Mouse (Mus musculus) neural tube, embryonic 14.5 days (tissue): Measurements from ENCODE around the gene Pdcd10. TPM values are rescaled to one million over a fixed set of nuclear protein-coding genes. Genes with fewer than 3 reads are reported as not detected.

Source experiments
- ATAC-seq: fragments of 200-750 bp; cut with Nextera tagmentation; 2 replicates; pipeline ENCODE4 v1.8.0; 2017; ENCODE audit warnings: low read depth, mild to moderate bottlenecking, moderate TSS enrichment, moderate library complexity
- H3K27ac ChIP-seq: fragments of 300-500 bp; sonication (generic); 2 replicates; pipeline ENCODE4 v1.5.1; 2014; ENCODE audit warnings: low read depth, mild to moderate bottlenecking, control low read depth, low read length, moderate library complexity, mixed read lengths
- H3K27me3 ChIP-seq: fragments of 300-500 bp; sonication (generic); 2 replicates; pipeline ENCODE4 v1.6.1; 2014; ENCODE audit warnings: low read length; ENCODE audit not compliant: control insufficient read depth, insufficient read depth
- H3K36me3 ChIP-seq: fragments of 300-500 bp; sonication (generic); 2 replicates; pipeline ENCODE4 v1.6.1; 2014; ENCODE audit warnings: low read length, mixed read lengths; ENCODE audit not compliant: control insufficient read depth, insufficient read depth
- H3K4me1 ChIP-seq: fragments of 300-500 bp; sonication (generic); 2 replicates; pipeline ENCODE4 v1.6.1; 2014; ENCODE audit warnings: low read length; ENCODE audit not compliant: control insufficient read depth, insufficient read depth
- H3K4me2 ChIP-seq: fragments of 300-500 bp; sonication (generic); 2 replicates; pipeline ENCODE4 v1.6.1; 2014; ENCODE audit warnings: mild to moderate bottlenecking, low read depth, low read length, control low read depth
- H3K4me3 ChIP-seq: fragments of 300-500 bp; sonication (generic); 2 replicates; pipeline ENCODE4 v1.5.1; 2014; ENCODE audit warnings: low read depth, low read length, control low read depth, mixed read lengths
- H3K9ac ChIP-seq: fragments of 300-500 bp; sonication (generic); replicated peaks from 2 replicates; pipeline ENCODE4 v1.6.1; 2014; ENCODE audit warnings: low read depth, mild to moderate bottlenecking, control low read depth, low read length, mixed read lengths
- H3K9me3 ChIP-seq: fragments of 300-500 bp; sonication (generic); 2 replicates; pipeline ENCODE4 v1.6.1; 2016; ENCODE audit warnings: low read length; ENCODE audit not compliant: control insufficient read depth
- WGBS: fragments of 180-500 bp; shearing (Covaris S2); extraction: QIAGEN DNeasy Blood & Tissue Kit; methylation state at CpG from one replicate; pipeline ENCODE4 v1.1.7; 2014; 5-methylcytosine and 5-hydroxymethylcytosine counted together
- polyA plus RNA-seq: library from polyadenylated mRNA; unstranded; fragments of >200 nt; fragmentation: Nextera tagmentation; extraction: Ambion mirVana; gene quantifications from 2 replicates; pipeline ENCODE4 v1.2.1, GENCODE M21; 2014

Gene Pdcd10
- polyA plus RNA-seq, 1 experiment from 2014 or later: 94.7 TPM

DNA sequence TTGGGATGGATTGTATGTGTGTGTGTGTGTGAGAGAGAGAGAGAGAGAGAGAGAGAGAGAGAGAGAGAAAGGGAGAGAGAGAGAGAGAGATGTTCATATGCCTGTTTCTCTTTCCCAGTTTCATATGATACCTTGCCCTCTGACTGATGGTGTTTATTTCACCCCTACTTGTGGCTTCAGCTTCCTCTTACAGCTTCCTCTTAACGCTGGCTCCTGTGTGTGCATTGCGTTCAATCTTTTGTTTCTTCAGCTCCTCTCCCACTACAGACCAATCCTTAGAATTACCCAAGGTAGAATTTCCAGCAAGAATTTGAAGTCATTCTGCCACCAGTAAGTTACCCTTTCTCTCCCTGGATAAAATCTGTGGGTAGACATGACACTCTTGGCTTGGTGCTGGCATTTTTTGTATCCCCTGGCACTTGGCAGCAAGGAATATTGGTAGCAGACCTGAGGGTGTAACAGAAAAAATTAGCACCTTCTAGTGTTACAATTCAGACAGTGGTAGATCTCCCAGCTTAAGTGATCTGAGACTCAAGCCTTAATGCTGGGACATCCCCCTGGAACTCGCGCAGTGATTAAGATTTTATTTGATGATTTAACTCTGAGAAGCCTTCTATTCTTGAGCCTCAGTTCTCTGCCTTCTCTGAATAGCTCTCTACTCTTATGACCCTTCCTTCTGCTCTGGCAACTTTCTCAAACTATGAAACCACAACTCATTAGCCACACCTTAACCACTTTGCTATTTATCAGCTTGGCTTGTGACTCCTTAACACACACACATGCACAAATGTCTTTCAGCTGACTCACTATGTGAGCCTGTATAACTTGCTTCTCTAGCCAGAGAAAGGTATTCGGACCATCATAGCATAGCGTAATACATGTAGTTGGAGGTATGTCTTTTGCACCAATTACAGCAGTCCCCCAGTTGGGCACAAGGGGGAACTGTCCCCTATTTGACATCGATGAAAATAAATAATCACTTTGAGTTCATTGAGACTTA lies 57.4 kb downstream of the Pdcd10 start:
- H3K4me3 ChIP-seq: no peak overlapping the region
- WGBS: 91% methylated on average over 7 of the region's 7 CpGs
- no peak overlapping the region for H3K27ac ChIP-seq
- H3K27me3 ChIP-seq: no peaks in the 10 kb centered on the region
- no peaks in the 10 kb centered on the region for H3K4me1 ChIP-seq
- H3K4me2 ChIP-seq: no peak overlapping the region
- H3K9ac ChIP-seq: no peak overlapping the region
- ATAC-seq: no peak
- no peaks in the 10 kb centered on the region for H3K36me3 ChIP-seq
- H3K9me3 ChIP-seq: no peaks in the 10 kb centered on the region

DNA sequence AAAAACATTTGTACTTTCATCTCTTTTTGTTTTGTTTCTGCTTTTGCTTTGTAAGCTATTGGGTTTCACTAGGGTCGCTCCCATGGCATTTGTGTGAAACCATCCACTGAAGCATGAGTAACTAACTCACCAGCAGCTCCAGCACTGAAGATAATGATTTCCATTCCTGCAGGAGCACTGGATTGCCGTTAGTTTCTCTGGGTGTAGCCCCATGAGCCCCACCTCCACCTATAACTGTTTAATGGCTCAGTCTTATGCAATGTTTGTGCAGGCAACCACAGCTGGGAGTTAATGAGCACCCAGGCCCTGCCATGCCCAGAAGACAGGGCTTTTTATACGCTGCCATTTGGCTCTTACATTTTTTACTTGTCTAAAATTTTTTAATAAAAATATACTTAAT lies 63.7 kb downstream of the Pdcd10 start:
- Histone ChIP-seq H3K9ac (no peak overlapping the region), H3K9me3 (no peaks in the 10 kb centered on the region), H3K27ac (no peak overlapping the region), H3K4me1 (no peaks in the 10 kb centered on the region), H3K36me3 (no peaks in the 10 kb centered on the region), H3K27me3 (no peaks in the 10 kb centered on the region), H3K4me2 (no peak overlapping the region), H3K4me3 (no peak overlapping the region)
- no peak for ATAC-seq
- WGBS: 46% methylated on average over 3 of the region's 3 CpGs

DNA sequence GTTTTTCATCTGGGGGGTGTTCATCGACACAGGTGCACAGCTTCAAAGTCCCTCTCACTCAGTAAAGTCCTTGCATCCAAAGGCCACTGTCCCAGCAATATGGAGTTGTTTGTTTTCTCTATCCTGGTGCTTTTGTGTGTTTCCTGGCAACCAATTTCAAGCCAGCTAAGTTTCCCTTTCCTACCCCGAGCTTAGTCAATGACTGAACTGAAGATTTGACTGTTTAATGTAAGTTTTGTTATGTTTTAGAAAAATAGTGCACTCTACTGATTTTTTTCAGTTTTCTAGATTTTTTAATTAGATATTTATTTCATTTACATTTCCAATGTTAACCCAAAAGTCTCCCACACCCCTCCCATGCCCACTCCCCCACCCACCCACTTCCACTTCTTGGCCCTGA lies 74.6 kb downstream of the Pdcd10 start, which contains the start of gene Wdr49:
Wdr49 (minus strand) TSS at position 101 of the 400 bp plus-strand sequence.
- Histone ChIP-seq H3K27me3 (no peaks in the 10 kb centered on the region), H3K4me2 (no peak within 1 kb of the TSS), H3K9ac (no peak within 1 kb of the TSS), H3K27ac (no peak within 1 kb of the TSS), H3K4me1 (no peaks in the 10 kb centered on the region), H3K36me3 (no peaks in the 10 kb centered on the region), H3K4me3 (no peak within 1 kb of the TSS), H3K9me3 (no peaks in the 10 kb centered on the region)
- WGBS: 34% methylated on average over 2 of the region's 2 CpGs
- ATAC-seq: no peak

DNA sequence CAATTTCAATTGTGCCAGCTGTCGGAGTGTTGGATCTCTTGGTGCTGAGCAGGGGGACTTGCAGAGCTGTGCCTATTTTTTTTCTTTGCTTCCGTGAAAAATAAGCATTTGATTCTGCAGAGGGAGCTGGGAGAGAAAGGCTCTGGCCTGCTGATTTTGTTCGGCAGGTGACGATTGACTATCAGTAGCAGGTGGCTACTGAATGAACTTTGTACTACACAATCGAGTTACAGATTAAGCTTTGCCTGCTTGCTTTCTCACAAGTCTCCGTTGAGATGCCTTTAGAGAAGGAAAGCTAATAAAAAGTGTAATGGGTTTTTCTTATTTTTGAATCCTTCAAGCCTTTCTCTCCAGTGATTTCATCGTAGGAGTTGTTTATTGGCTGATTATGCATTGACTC lies 81.5 kb downstream of the Pdcd10 start:
- no peaks in the 10 kb centered on the region for H3K9me3 ChIP-seq
- H3K4me1 ChIP-seq: no peaks in the 10 kb centered on the region
- H3K4me2 ChIP-seq: no peak overlapping the region
- H3K27ac ChIP-seq: no peak overlapping the region
- WGBS: 78% methylated on average over 7 of the region's 7 CpGs
- H3K27me3 ChIP-seq: no peaks in the 10 kb centered on the region
- no peak overlapping the region for H3K9ac ChIP-seq
- no peak for ATAC-seq
- no peak overlapping the region for H3K4me3 ChIP-seq
- no peaks in the 10 kb centered on the region for H3K36me3 ChIP-seq

DNA sequence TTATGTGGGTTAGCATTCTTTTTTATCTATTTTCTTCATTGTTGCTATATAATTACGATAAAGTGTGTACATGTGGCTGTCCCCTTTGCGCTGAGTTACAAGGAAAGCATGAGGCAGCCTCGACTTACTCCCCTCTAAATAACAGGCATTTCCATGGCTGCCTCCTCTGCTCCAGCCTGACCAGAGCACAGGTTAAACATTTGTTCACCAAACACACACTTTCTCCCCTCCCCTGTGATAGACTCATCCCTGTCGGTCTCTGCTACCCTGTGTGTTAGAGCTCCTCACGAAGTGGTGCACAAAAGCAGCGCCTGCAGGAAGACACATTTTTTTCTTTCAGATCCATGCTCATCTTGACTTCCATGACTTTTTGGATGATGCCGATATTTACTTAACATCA lies 82.0 kb downstream of the Pdcd10 start:
- no peak overlapping the region for H3K27ac ChIP-seq
- H3K9ac ChIP-seq: no peak overlapping the region
- no peaks in the 10 kb centered on the region for H3K36me3 ChIP-seq
- ATAC-seq: no peak
- no peak overlapping the region for H3K4me3 ChIP-seq
- H3K27me3 ChIP-seq: no peaks in the 10 kb centered on the region
- no peak overlapping the region for H3K4me2 ChIP-seq
- 90% methylated on average over 7 of the region's 7 CpGs for WGBS
- H3K9me3 ChIP-seq: no peaks in the 10 kb centered on the region
- H3K4me1 ChIP-seq: no peaks in the 10 kb centered on the region

DNA sequence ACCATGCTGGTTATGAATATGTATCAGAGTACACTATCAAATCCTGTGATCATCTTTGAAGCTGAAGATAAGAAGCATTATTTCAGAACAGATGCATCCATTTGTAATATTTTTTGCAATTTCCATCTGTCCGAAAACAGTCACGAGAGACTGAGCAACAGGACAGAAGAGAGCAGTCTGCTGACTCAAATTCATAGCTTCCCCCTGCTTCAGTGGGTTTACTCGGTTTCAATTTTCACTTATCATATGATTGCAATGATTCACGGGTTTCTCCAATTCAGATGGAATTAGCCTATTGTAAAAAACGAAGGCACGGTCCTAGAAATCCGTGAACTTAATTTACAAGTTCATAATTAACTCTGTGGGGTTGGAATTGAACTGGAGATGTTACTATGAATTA lies 88.5 kb downstream of the Pdcd10 start:
- no peak for ATAC-seq
- no peaks in the 10 kb centered on the region for H3K36me3 ChIP-seq
- no peaks in the 10 kb centered on the region for H3K4me1 ChIP-seq
- no peak overlapping the region for H3K4me3 ChIP-seq
- H3K9me3 ChIP-seq: no peaks in the 10 kb centered on the region
- H3K9ac ChIP-seq: no peak overlapping the region
- no peak overlapping the region for H3K4me2 ChIP-seq
- no peak overlapping the region for H3K27ac ChIP-seq
- no peaks in the 10 kb centered on the region for H3K27me3 ChIP-seq
- WGBS: 84% methylated on average over 7 of the region's 7 CpGs

Other genes starting within 250 kb of the Pdcd10 start
- 0.15 TPM in 1 of 2 replicates, not detected in the other for gene Wdr49, start 74.7 kb downstream of the Pdcd10 start, polyA plus RNA-seq
- 170 and 201 TPM in 2 replicates for gene Serpini1, start 691 bp upstream of the Pdcd10 start, polyA plus RNA-seq
- not detected in 2 replicates for gene Gm29133, start 191.3 kb upstream of the Pdcd10 start, polyA plus RNA-seq